Mouse (Mus musculus) hindbrain, embryonic 13.5 days (tissue): ENCODE measurements around the gene Olfr1431. TPM values are rescaled to one million over a fixed set of nuclear protein-coding genes. Genes with fewer than 3 reads are reported as not detected.
"Not testable (repeated sequence)": the region's sequence is repeated elsewhere in the genome, so short reads cannot be mapped to it uniquely, and the experiment has no call there.

Experiments
- ATAC-seq: fragments of 200-750 bp; cut with Nextera tagmentation; 2 replicates; pipeline ENCODE4 v1.8.0; 2017; ENCODE audit warnings: moderate TSS enrichment; ENCODE audit not compliant: low FRiP score
- H3K27ac ChIP-seq: fragments of 300-500 bp; sonication (generic); 2 replicates; pipeline ENCODE4 v1.5.1; 2015; ENCODE audit warnings: inconsistent platforms, mild to moderate bottlenecking, moderate library complexity
- H3K27me3 ChIP-seq: fragments of 300-500 bp; sonication (generic); 2 replicates; pipeline ENCODE4 v1.6.1; 2015; ENCODE audit warnings: mild to moderate bottlenecking, inconsistent platforms
- H3K36me3 ChIP-seq: fragments of 300-500 bp; sonication (generic); 2 replicates; pipeline ENCODE4 v1.6.1; 2015; ENCODE audit warnings: mild to moderate bottlenecking, inconsistent platforms
- H3K4me1 ChIP-seq: fragments of 300-500 bp; sonication (generic); replicated peaks from 2 replicates; pipeline ENCODE4 v1.6.1; 2015; ENCODE audit warnings: inconsistent platforms
- H3K4me2 ChIP-seq: fragments of 300-500 bp; sonication (generic); 2 replicates; pipeline ENCODE4 v1.6.1; 2015; ENCODE audit warnings: inconsistent platforms, mild to moderate bottlenecking, moderate library complexity
- H3K4me3 ChIP-seq: fragments of 300-500 bp; sonication (generic); 2 replicates; pipeline ENCODE4 v1.5.1; 2015; ENCODE audit warnings: mild to moderate bottlenecking, inconsistent platforms
- H3K9ac ChIP-seq: fragments of 300-500 bp; sonication (generic); 2 replicates; pipeline ENCODE4 v1.6.1; 2015; ENCODE audit warnings: mild to moderate bottlenecking, inconsistent platforms
- H3K9me3 ChIP-seq: fragments of 300-500 bp; sonication (generic); 2 replicates; pipeline ENCODE4 v1.6.1; 2016; ENCODE audit warnings: inconsistent platforms
- WGBS: fragments of 180-500 bp; shearing (Covaris S2); methylation state at CpG from one replicate; pipeline ENCODE4 v1.1.7; 2015; 5-methylcytosine and 5-hydroxymethylcytosine counted together
- polyA plus RNA-seq: library from polyadenylated mRNA; unstranded; fragments of >200 nt; fragmentation: Nextera tagmentation; extraction: Ambion mirVana; gene quantifications from 2 replicates; pipeline ENCODE4 v1.2.1, GENCODE M21; 2015

Olfr1431 gene
- not detected in 2 replicates for polyA plus RNA-seq

DNA sequence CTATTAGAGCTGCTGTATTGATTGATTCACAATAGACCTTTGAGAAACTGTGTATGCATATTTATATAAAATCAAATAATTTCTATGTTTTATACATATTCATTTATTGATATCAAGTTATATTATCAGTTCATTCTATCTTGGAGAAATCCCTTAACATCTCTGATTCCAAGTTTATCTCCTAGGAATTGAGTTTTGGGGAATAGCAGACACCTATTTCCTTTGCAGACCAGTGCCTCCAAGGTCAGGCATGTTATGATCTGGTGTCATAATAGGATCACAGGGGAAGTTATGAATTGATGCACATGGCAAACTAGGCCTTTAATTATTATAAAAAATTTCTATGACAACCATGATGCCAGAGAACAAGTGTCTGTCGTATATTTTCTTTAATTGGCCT, at the start of gene Olfr1431:
TSS of gene Olfr1431 (plus strand) at position 301 of the 400 bp plus-strand sequence.
- Histone ChIP-seq H3K9me3 (no peaks in the 10 kb centered on the region), H3K4me3 (no peak within 1 kb of the TSS), H3K9ac (no peak within 1 kb of the TSS), H3K4me1 (no peaks in the 10 kb centered on the region), H3K27me3 (no peaks in the 10 kb centered on the region), H3K4me2 (no peak within 1 kb of the TSS), H3K27ac (no peak within 1 kb of the TSS), H3K36me3 (no peaks in the 10 kb centered on the region)
- no peak for ATAC-seq
- 87% methylated on average over 1 of the region's 1 CpGs for WGBS

GRCm38 (mm10) chr19:12170062-12170599, 30.3 kb upstream of the Olfr1431 start, which contains the start of gene Olfr1555-ps1:
Gene Olfr1555-ps1 (minus strand): TSS chr19:12170112.
- not testable (repeated sequence) for H3K27ac ChIP-seq, H3K4me3 ChIP-seq, H3K4me2 ChIP-seq, H3K36me3 ChIP-seq, H3K4me1 ChIP-seq, ATAC-seq, H3K27me3 ChIP-seq, H3K9ac ChIP-seq, H3K9me3 ChIP-seq
- WGBS, result 65% methylated on average over 1 of the region's 1 CpGs

GRCm38 (mm10) chr19:12175431-12175830, 25.0 kb upstream of the Olfr1431 start:
- not testable (repeated sequence) for H3K27ac ChIP-seq, H3K9ac ChIP-seq, H3K4me3 ChIP-seq, H3K9me3 ChIP-seq, H3K36me3 ChIP-seq, H3K27me3 ChIP-seq, H3K4me1 ChIP-seq, H3K4me2 ChIP-seq, ATAC-seq
- 84% methylated on average over 5 of the region's 5 CpGs for WGBS

DNA sequence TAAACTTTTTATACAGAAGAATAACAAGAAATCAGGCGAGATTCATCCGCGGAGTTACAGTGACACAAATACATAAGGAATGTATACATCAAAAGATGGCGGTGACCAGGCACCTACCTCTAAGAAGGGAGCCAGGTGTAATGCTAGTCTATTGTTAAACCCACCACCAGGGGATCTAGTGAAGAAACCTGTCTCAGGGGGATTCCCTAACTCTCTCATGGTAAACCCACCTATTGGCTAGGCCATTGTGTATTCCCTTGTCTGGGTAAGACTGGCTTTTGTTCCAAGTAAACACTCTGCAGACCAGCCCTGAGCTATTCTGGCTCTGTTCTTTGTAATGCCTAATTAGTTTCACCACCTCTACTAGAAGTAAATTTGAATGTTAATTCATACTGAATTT, 1.4 kb upstream of the Olfr1431 start:
- 84% methylated on average over 4 of the region's 4 CpGs for WGBS
- not testable (repeated sequence) for H3K36me3 ChIP-seq, H3K9ac ChIP-seq, H3K27me3 ChIP-seq, ATAC-seq, H3K4me3 ChIP-seq, H3K4me1 ChIP-seq, H3K9me3 ChIP-seq, H3K4me2 ChIP-seq, H3K27ac ChIP-seq

DNA sequence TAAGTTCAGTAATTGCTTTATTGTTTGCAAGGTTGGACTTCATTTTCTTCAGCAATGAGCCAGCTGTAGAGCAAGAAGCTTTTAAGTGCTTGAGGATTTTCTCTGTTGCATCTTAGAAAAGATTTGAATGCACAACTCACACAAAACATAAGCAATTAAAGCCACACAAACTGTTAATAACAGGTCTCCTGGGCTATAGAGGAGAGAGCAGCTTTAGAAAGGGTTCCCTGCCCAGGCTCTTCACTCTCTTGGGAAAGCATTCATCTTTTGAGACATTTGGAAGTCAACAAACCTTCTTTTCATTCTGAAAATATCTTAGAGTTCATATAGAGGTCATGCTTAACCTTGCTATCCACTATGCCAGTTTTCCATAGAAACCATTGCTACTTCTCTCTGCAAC, 32.1 kb downstream of the Olfr1431 start, which contains the start of gene Olfr1432:
TSS of gene Olfr1432 (minus strand) at position 101 of the 400 bp plus-strand sequence.
- ATAC-seq, H3K27me3 ChIP-seq, H3K4me2 ChIP-seq, H3K9me3 ChIP-seq, H3K27ac ChIP-seq, H3K9ac ChIP-seq, H3K36me3 ChIP-seq, H3K4me1 ChIP-seq, H3K4me3 ChIP-seq: not testable (repeated sequence)

DNA sequence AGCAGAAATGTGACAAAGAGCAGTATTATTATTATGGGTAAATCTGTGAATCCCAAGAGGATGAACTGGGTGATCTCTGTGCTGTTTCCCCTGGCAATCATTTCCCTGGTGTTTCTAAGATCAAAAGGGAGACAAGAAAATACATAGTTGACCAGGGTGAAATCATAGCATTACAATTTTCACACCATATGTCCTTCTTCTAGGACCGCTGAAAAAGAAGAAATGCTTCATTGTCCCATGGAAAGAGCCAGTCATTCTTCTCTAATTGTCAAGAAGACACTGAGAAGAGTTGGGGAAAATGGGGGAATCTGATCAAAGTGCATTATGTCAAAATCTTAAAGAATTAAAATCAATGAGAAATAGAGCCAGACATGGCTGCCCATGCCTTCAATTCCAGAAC, 41.1 kb downstream of the Olfr1431 start, which contains the start of gene Olfr262:
TSS of gene Olfr262 (minus strand) at position 101 of the 400 bp plus-strand sequence.
- 73% methylated on average over 1 of the region's 1 CpGs for WGBS
- Histone ChIP-seq H3K4me2 (no peak within 1 kb of the TSS), H3K9me3 (no peaks in the 10 kb centered on the region), H3K9ac (no peak within 1 kb of the TSS), H3K36me3 (no peaks in the 10 kb centered on the region), H3K4me1 (no peaks in the 10 kb centered on the region), H3K4me3 (no peak within 1 kb of the TSS), H3K27me3 (no peaks in the 10 kb centered on the region), H3K27ac (no peak within 1 kb of the TSS)
- ATAC-seq, result no peak

DNA sequence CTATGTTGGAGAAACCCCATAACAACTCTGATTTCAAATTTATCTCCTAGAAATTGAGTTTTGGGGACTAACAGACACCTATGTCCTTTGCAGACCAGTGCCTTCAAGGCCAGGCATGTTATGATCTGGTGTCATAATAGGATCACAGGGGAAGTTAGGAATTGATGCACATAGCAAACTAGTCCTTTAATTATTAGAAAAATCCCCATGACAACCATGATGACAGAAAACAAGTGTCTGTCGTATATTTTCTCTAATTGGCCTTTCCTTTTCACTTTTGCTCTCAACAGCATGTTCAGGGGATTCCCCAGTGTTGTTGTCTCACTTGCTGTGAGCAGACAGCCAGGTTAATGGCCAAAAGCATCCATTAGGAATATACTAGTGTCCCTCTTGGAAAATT, 60.3 kb downstream of the Olfr1431 start, which contains the start of gene Olfr235:
TSS of gene Olfr235 (plus strand) at position 301 of the 400 bp plus-strand sequence.
- Histone ChIP-seq H3K4me3 (no peak within 1 kb of the TSS), H3K36me3 (no peaks in the 10 kb centered on the region), H3K9ac (no peak within 1 kb of the TSS), H3K27me3 (no peaks in the 10 kb centered on the region), H3K9me3 (no peaks in the 10 kb centered on the region), H3K4me2 (no peak within 1 kb of the TSS), H3K4me1 (no peaks in the 10 kb centered on the region), H3K27ac (no peak within 1 kb of the TSS)
- 74% methylated on average over 1 of the region's 1 CpGs for WGBS
- ATAC-seq, result no peak

Other genes with a start within 250 kb of the Olfr1431 start
- gene Osbp, start 234.7 kb upstream of the Olfr1431 start, polyA plus RNA-seq, result 3.9 and 4.3 TPM in 2 replicates
- not detected in 2 replicates for gene Olfr1423, start 159.3 kb upstream of the Olfr1431 start, polyA plus RNA-seq
- not detected in 2 replicates for gene Olfr1424, start 138.0 kb upstream of the Olfr1431 start, polyA plus RNA-seq
- gene Olfr1425, start 122.9 kb upstream of the Olfr1431 start, polyA plus RNA-seq, result not detected in 2 replicates
- gene Olfr1426, start 108.6 kb upstream of the Olfr1431 start, polyA plus RNA-seq, result not detected in 2 replicates
- not detected in 2 replicates for gene Olfr1427, start 97.3 kb upstream of the Olfr1431 start, polyA plus RNA-seq
- not detected in 2 replicates for gene Olfr1428, start 84.7 kb upstream of the Olfr1431 start, polyA plus RNA-seq
- not detected in 2 replicates for gene Olfr76, start 77.4 kb upstream of the Olfr1431 start, polyA plus RNA-seq
- not detected in 2 replicates for gene Olfr1555-ps1, start 30.5 kb upstream of the Olfr1431 start, polyA plus RNA-seq
- gene Olfr1432, start 32.0 kb downstream of the Olfr1431 start, polyA plus RNA-seq, result not detected in 2 replicates
- gene Olfr262, start 41.0 kb downstream of the Olfr1431 start, polyA plus RNA-seq, result not detected in 2 replicates
- not detected in 2 replicates for gene Olfr235, start 60.4 kb downstream of the Olfr1431 start, polyA plus RNA-seq
- not detected in 2 replicates for gene Olfr1434, start 79.2 kb downstream of the Olfr1431 start, polyA plus RNA-seq
- gene Olfr1436, start 98.5 kb downstream of the Olfr1431 start, polyA plus RNA-seq, result not detected in 2 replicates
- not detected in 2 replicates for gene Olfr1437, start 124.5 kb downstream of the Olfr1431 start, polyA plus RNA-seq
- gene Olfr1438-ps1, start 135.3 kb downstream of the Olfr1431 start, polyA plus RNA-seq, result not detected in 2 replicates
- not detected in 2 replicates for gene Olfr1440, start 186.6 kb downstream of the Olfr1431 start, polyA plus RNA-seq
- gene Olfr1441, start 216.8 kb downstream of the Olfr1431 start, polyA plus RNA-seq, result not detected in 2 replicates
- gene Pfpl, start 227.3 kb downstream of the Olfr1431 start, polyA plus RNA-seq, result not detected in 2 replicates